Mouse (Mus musculus) intestine, embryonic 14.5 days (tissue): ENCODE results near the gene Cpa2. TPM values are rescaled to one million over a fixed set of nuclear protein-coding genes. Genes with fewer than 3 reads are reported as not detected.

Experiments used
- polyA plus RNA-seq: library from polyadenylated mRNA; unstranded; fragments of >200 nt; fragmentation: Nextera tagmentation; extraction: Ambion mirVana; gene quantifications from 2 replicates; pipeline ENCODE4 v1.2.1, GENCODE M21; 2014

The Cpa2 gene
- polyA plus RNA-seq, 1 experiment from 2014 or later = 206 TPM

Other genes with a start within 250 kb of the Cpa2 start
- gene Ube2h, start 237.0 kb upstream of the Cpa2 start, polyA plus RNA-seq = 50.5 and 50.8 TPM in 2 replicates
- 50.4 and 58.4 TPM in 2 replicates for gene Zc3hc1, start 150.6 kb upstream of the Cpa2 start, polyA plus RNA-seq
- gene Klhdc10, start 139.7 kb upstream of the Cpa2 start, polyA plus RNA-seq = 23.1 and 24.1 TPM in 2 replicates
- 40.9 and 43.6 TPM in 2 replicates for gene Tmem209, start 31.8 kb upstream of the Cpa2 start, polyA plus RNA-seq
- not detected in 2 replicates for gene Ssmem1, start 31.7 kb upstream of the Cpa2 start, polyA plus RNA-seq
- gene Cpa4, start 26.8 kb downstream of the Cpa2 start, polyA plus RNA-seq = 0.73 and 0.93 TPM in 2 replicates
- gene Cpa5, start 69.4 kb downstream of the Cpa2 start, polyA plus RNA-seq = 0.19 and 0.23 TPM in 2 replicates
- gene Cpa1, start 97.6 kb downstream of the Cpa2 start, polyA plus RNA-seq = 2.6 and 167 TPM in 2 replicates
- 10.0 and 10.3 TPM in 2 replicates for gene Cep41, start 152.2 kb downstream of the Cpa2 start, polyA plus RNA-seq
- 962 and 973 TPM in 2 replicates for gene Mest, start 182.0 kb downstream of the Cpa2 start, polyA plus RNA-seq